Mouse (Mus musculus) megakaryocyte, embryonic 14.5 days (primary cell): ENCODE data around the gene Pip5k1b.

Experiments
- FLI1 ChIP-seq: IDR thresholded peaks from 2 replicates; pipeline ENCODE4 v1.6.1; 2012; ENCODE audit warnings: low read length, inconsistent platforms, mixed read lengths
- GATA1 ChIP-seq: IDR thresholded peaks from 3 replicates; pipeline ENCODE4 v1.6.1; 2012; ENCODE audit warnings: mixed read lengths, low read length, inconsistent platforms, borderline replicate concordance

GRCm38 (mm10) chr19:24404716-24405115, 151.0 kb downstream of the Pip5k1b start:
- no peak for TF ChIP-seq GATA1
- no peak for TF ChIP-seq FLI1
